Mouse (Mus musculus) kidney, adult 2 months (tissue): ENCODE measurements around the gene Szrd1. TPM values are rescaled to one million over a fixed set of nuclear protein-coding genes. Genes with fewer than 3 reads are reported as not detected.

Experiments
- DNase-seq: peaks from one replicate; pipeline ENCODE4 v3.0.0; 2021
- H3K27ac ChIP-seq: fragments of 200-500 bp; 2 replicates; pipeline ENCODE4 v1.5.1; 2012; ENCODE audit warnings: low read depth, low read length, control low read depth, inconsistent platforms; ENCODE audit not compliant: insufficient read depth
- H3K27me3 ChIP-seq: fragments of 200-500 bp; replicated peaks from 2 replicates; pipeline ENCODE4 v1.6.1; 2012; ENCODE audit warnings: mild to moderate bottlenecking, moderate library complexity, low read length, inconsistent platforms; ENCODE audit not compliant: control insufficient read depth, insufficient read depth
- H3K36me3 ChIP-seq: fragments of 200-500 bp; 2 replicates; pipeline ENCODE4 v1.6.1; 2012; ENCODE audit warnings: mild to moderate bottlenecking, moderate library complexity, low read length, inconsistent platforms; ENCODE audit not compliant: control insufficient read depth, insufficient read depth
- H3K4me1 ChIP-seq: fragments of 200-500 bp; 2 replicates; pipeline ENCODE4 v1.6.1; 2011; ENCODE audit warnings: low read length; ENCODE audit not compliant: control insufficient read depth, insufficient read depth
- H3K4me3 ChIP-seq: fragments of 200-500 bp; 2 replicates; pipeline ENCODE4 v1.5.1; 2011; ENCODE audit warnings: mild to moderate bottlenecking, low read depth, low read length, control low read depth; ENCODE audit not compliant: insufficient read depth
- CTCF ChIP-seq: fragments of 200-500 bp; conservative IDR thresholded peaks from 2 replicates; pipeline ENCODE4 v1.5.1; 2011; ENCODE audit warnings: low read depth, mild to moderate bottlenecking, control low read depth, low read length, moderate library complexity, mixed read lengths; ENCODE audit not compliant: insufficient read depth, insufficient read length
- POLR2A ChIP-seq: fragments of 200-500 bp; IDR thresholded peaks from one replicate; pipeline ENCODE4 v1.6.1; 2011; ENCODE audit warnings: low read depth, low read length, control low read depth
- WGBS: fragments of 180-500 bp; shearing (Covaris S2); methylation state at CpG from one replicate; pipeline ENCODE4 v1.1.7; 2018; 5-methylcytosine and 5-hydroxymethylcytosine counted together
- polyA plus RNA-seq: library from polyadenylated mRNA; depleted of rRNA; stranded (reverse); fragments of >200 nt; gene quantifications from 2 replicates; pipeline ENCODE4 v1.2.3, GENCODE M21; 2012

Gene Szrd1
- polyA plus RNA-seq, 1 experiment = 59.3 TPM

- 69% methylated on average over 10 of the region's 10 CpGs for WGBS
- no peak for DNase-seq
- Histone ChIP-seq H3K4me1 (peaks cover 7% of the 10 kb centered on the region; the same call in 1 of the 2 replicates), H3K36me3 (peaks cover 1% of the 10 kb centered on the region; the same call in 1 of the 2 replicates), H3K27me3 (no peaks in the 10 kb centered on the region), H3K4me3 (no peak overlapping the region), H3K27ac (no peak overlapping the region)
- TF ChIP-seq CTCF = no peak
- TF ChIP-seq POLR2A = no peak
Measured at GRCm38 (mm10) chr4:141176328-141176838, 36.8 kb upstream of the Szrd1 start.

DNA sequence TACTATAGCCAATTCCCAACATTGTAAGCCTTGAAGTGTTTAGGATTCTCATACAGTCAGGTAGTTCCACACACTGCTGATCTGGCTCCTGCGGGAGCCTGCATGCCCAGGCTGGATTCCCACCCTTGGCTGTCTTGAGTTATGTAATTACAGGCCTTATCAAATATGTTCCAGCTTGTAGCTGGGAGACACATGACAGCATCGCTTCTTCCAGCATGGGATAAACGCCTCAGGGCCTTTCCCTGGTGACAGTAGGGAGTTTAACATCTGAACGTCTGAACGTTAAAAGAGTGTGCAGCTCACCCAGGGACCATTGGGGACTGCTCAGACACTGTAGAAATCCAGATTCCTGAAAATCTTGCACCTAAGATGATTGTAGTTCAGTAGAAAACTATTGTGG, 36.2 kb upstream of the Szrd1 start:
- Histone ChIP-seq H3K36me3 (peaks cover 1% of the 10 kb centered on the region; the same call in 1 of the 2 replicates), H3K4me3 (no peak overlapping the region), H3K27me3 (no peaks in the 10 kb centered on the region), H3K27ac (no peak overlapping the region), H3K4me1 (peaks cover 7% of the 10 kb centered on the region; the same call in 1 of the 2 replicates)
- DNase-seq = no peak
- WGBS = 80% methylated on average over 5 of the region's 5 CpGs
- TF ChIP-seq POLR2A (no peak), CTCF (no peak)

DNA sequence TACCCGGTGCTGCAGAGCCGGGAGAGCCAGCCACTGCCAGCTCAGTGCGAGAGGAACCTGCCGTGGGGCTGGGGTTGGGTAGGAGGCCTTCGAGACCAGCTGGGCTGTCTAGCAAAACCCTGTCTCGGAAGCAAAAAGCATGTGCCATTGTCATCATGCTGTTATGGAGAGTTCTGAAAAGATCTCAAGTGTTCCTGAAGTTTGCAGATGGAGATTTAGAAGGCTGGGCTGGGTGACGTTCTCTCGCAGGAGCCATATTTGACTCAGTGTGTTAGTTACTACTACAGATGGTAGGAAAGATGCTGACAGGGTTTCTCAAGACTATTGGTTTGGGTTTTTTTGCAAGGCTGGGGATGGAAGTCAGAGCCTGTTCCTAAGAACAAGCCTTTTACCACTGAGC, 32.5 kb upstream of the Szrd1 start:
- no peak for TF ChIP-seq POLR2A
- TF ChIP-seq CTCF = no peak
- Histone ChIP-seq H3K27me3 (no peaks in the 10 kb centered on the region), H3K4me3 (no peak overlapping the region), H3K36me3 (peaks cover 1% of the 10 kb centered on the region; the same call in 1 of the 2 replicates), H3K27ac (no peak overlapping the region), H3K4me1 (peaks cover 4% of the 10 kb centered on the region; the same call in 1 of the 2 replicates)
- no peak for DNase-seq
- WGBS = 94% methylated on average over 8 of the region's 8 CpGs

DNA sequence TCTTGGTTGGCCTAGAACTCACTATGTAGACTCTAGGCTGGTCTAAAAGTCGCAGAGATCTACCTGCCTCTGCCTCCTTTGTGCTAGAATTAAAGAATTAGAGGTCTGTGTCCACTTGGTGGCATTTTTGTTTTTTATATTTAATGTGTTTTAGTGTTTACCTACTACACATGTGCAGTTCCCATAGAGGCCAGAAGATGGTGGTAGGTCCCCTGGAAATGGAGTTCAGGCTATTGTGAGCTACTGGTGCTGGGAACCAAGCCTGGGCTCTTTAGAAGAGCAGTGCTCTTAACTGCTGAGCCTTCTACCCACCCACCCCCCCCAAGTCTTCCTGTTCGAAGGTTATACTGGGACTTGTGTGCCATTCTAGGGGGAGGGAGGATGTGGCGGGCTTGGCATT, 27.6 kb upstream of the Szrd1 start:
- 97% methylated on average over 3 of the region's 3 CpGs for WGBS
- TF ChIP-seq POLR2A = no peak
- no peak for TF ChIP-seq CTCF
- H3K36me3 ChIP-seq = no peaks in the 10 kb centered on the region

GRCm38 (mm10) chr4:141165744-141166292, 26.2 kb upstream of the Szrd1 start:
- Histone ChIP-seq H3K36me3 (no peaks in the 10 kb centered on the region), H3K27ac (no peak overlapping the region), H3K4me1 (peaks cover 8% of the 10 kb centered on the region; the same call in 1 of the 2 replicates), H3K4me3 (no peak overlapping the region), H3K27me3 (no peaks in the 10 kb centered on the region)
- WGBS = 64% methylated on average over 8 of the region's 8 CpGs
- no peak for TF ChIP-seq CTCF
- TF ChIP-seq POLR2A = no peak
- no peak for DNase-seq

More for the DNA sequence above, 27.6 kb upstream of the Szrd1 start:
- Histone ChIP-seq H3K4me1 (peaks cover 8% of the 10 kb centered on the region; the same call in 1 of the 2 replicates), H3K27me3 (no peaks in the 10 kb centered on the region), H3K27ac (no peak overlapping the region), H3K4me3 (no peak overlapping the region)
- DNase-seq = no peak

GRCm38 (mm10) chr4:141163729-141164128, 24.2 kb upstream of the Szrd1 start:
- WGBS = 81% methylated on average over 5 of the region's 5 CpGs
- DNase-seq = no peak

DNA sequence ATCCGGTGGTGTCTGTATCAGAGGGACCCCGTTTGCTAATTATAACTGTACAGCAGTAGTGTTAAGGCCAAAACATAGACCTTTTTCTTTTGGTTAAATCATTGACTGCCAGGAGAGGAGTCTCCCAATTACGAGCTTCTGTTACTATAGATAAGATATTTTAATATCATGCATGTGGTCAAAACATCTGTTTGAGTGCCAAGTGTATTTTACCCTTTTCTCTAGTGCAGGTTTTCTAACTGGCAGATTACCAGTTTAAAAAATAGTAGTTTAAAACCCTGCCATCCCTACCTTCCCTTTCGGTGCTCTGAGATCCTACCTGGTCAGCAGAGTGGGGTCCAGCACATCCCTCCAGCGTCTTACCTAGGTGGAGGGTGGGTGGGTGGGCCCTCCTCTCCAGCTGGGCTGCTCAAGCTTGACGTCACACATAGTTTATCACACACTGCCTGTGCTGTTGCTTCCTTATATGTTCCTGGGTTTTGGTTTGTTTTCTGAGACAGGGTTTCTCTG, 22.2 kb upstream of the Szrd1 start:
- Histone ChIP-seq H3K27me3 (no peaks in the 10 kb centered on the region), H3K36me3 (no peaks in the 10 kb centered on the region), H3K27ac (no peak overlapping the region), H3K4me3 (no peak overlapping the region), H3K4me1 (peaks cover 23% of the 10 kb centered on the region)
- no peak for DNase-seq
- 71% methylated on average over 6 of the region's 6 CpGs for WGBS
- TF ChIP-seq POLR2A = no peak
- TF ChIP-seq CTCF = no peak

More at GRCm38 (mm10) chr4:141163729-141164128, 24.2 kb upstream of the Szrd1 start:
- H3K4me3 ChIP-seq = no peak overlapping the region
- H3K36me3 ChIP-seq = no peaks in the 10 kb centered on the region
- TF ChIP-seq CTCF = no peak
- no peak for TF ChIP-seq POLR2A
- peaks cover 14% of the 10 kb centered on the region; the same call in 1 of the 2 replicates for H3K4me1 ChIP-seq
- no peak overlapping the region for H3K27ac ChIP-seq
- no peaks in the 10 kb centered on the region for H3K27me3 ChIP-seq
